Comparison of ENCODE assay signal across 8 mouse cellular contexts in the genomic region with DNA sequence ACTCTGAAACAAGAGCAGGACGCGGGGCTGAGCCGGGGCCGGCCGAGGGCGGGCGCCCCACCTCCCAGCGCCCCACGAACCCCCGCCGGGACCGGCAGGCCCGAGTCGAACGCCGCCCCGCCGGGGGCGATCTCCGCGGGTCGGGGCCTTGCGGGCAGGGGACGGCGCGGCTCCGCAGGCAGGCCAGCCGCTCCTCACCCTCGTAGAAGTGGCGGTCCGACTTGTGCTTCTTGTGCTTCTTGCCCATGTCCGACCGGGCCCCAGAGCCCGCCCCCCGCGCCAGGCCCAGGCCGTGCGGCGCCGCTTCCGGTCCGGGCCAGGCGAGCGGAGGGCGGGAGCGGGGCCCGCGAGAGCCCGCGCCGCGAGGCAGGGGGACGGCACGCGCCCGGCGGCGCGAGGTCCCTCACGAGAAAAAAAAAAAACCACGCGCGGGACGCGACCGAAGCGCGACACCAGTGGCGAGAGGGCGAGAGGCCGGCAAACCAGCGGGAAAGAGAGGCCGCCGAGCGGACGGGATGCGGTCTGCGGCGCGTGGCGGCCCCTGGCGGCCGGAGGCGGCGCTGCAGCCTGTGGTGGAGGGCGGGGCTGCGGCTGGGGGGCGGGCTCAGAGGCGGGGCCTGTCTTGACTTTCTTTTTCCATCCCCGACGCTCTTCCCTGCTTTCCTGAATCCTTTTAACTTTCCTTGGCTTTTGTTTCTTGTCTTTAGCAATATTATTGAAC. TPM values are rescaled to one million over a fixed set of nuclear protein-coding genes. Genes with fewer than 3 reads are reported as not detected.
DNase-seq lines count a peak whose midpoint lies in the region; ATAC-seq and TF ChIP-seq lines count a peak whose summit lies in the region.

A gene (minus strand): TSS at position 487 of the 721 bp plus-strand sequence.

- peak; percentile 51; the same call in 1 of the 2 replicates for TF ChIP-seq POLR2A in testis, adult 2 months (IDR thresholded peaks at IDR 0.05; ENCODE audit: control insufficient read depth, low read depth, low read length)

- DNase-seq in ES-CJ7 (ENCODE audit: low read depth, low spot score) = peak; percentile 65
- peak; percentile 80 for DNase-seq in cerebellum, adult 11 months
- peak; percentile 91 to 96 for DNase-seq in heart, postnatal 14 days
- DNase-seq in layer of hippocampus, adult 11-12 months (ENCODE audit: low spot score) = peak; percentile 80
- DNase-seq in lung, adult 18-20 months = peak; percentile 76 to 79

- peak within 1 kb of the TSS; percentile 91 for H3K4me3 ChIP-seq in forebrain, embryonic 15.5 days
- peak within 1 kb of the TSS; percentile 80 for H3K4me3 ChIP-seq in neural tube, embryonic 14.5 days (ENCODE audit: low read depth, low read length)
- peak within 1 kb of the TSS; percentile 98 for H3K4me3 ChIP-seq in testis, adult 2 months (ENCODE audit: control insufficient read depth, low read depth, low read length)

- peak within 1 kb of the TSS; percentile 76 for H3K27ac ChIP-seq in forebrain, embryonic 15.5 days (replicated peaks)
- H3K27ac ChIP-seq in neural tube, embryonic 14.5 days (ENCODE audit: low read depth, low read length) = peak within 1 kb of the TSS; percentile 82
- peak within 1 kb of the TSS; percentile 95 for H3K27ac ChIP-seq in testis, adult 2 months (ENCODE audit: control insufficient read depth, insufficient read depth, low read depth, low read length)

- peaks cover 24% of the 10 kb centered on the region for H3K36me3 ChIP-seq in forebrain, embryonic 15.5 days
- H3K36me3 ChIP-seq in neural tube, embryonic 14.5 days (ENCODE audit: control insufficient read depth, insufficient read depth, low read length) = peaks cover 7% of the 10 kb centered on the region; the same call in 1 of the 2 replicates
- peaks cover 1% of the 10 kb centered on the region; the same call in 1 of the 2 replicates for H3K36me3 ChIP-seq in testis, adult 2 months (ENCODE audit: control insufficient read depth, insufficient read depth, low read length)

- peak within 1 kb of the TSS; percentile 93 for H3K9ac ChIP-seq in forebrain, embryonic 15.5 days (replicated peaks)
- peak within 1 kb of the TSS; percentile 91 for H3K9ac ChIP-seq in neural tube, embryonic 14.5 days (replicated peaks; ENCODE audit: low read depth, low read length)

- H3K9me3 ChIP-seq in forebrain, embryonic 15.5 days = no peaks in the 10 kb centered on the region
- no peaks in the 10 kb centered on the region for H3K9me3 ChIP-seq in neural tube, embryonic 14.5 days (ENCODE audit: control insufficient read depth, low read length)

- peak within 1 kb of the TSS; percentile 84 for H3K4me2 ChIP-seq in forebrain, embryonic 15.5 days (replicated peaks)
- peak within 1 kb of the TSS; percentile 87 for H3K4me2 ChIP-seq in neural tube, embryonic 14.5 days (ENCODE audit: low read depth, low read length)

- intact Hi-C loops in heart, postnatal 14 days (cut with DNase I) = loop anchor here (5.0 to 10.0 kb wide), 4 partner anchors 90 to 393 kb away; a partner anchor contains a TSS

- H3K27me3 ChIP-seq in forebrain, embryonic 15.5 days = no peaks in the 10 kb centered on the region
- H3K27me3 ChIP-seq in neural tube, embryonic 14.5 days (ENCODE audit: control insufficient read depth, insufficient read depth, low read length) = no peaks in the 10 kb centered on the region
- H3K27me3 ChIP-seq in testis, adult 2 months (ENCODE audit: control insufficient read depth, insufficient read depth, low read length) = no peaks in the 10 kb centered on the region

- under 1% methylated on average over 78 of the region's 91 CpGs for WGBS in forebrain, embryonic 15.5 days
- 0% methylated on average over 67 of the region's 91 CpGs for WGBS in neural tube, embryonic 14.5 days

- ATAC-seq in forebrain, embryonic 15.5 days (replicated peaks) = peak; percentile 90
- peak; percentile 92 for ATAC-seq in neural tube, embryonic 14.5 days (ENCODE audit: low read depth)

- TF ChIP-seq CTCF in testis, adult 2 months (IDR thresholded peaks at IDR 0.05; ENCODE audit: control insufficient read depth, insufficient read depth, insufficient replicate concordance, low read depth, low read length) = peak; percentile 88

- H3K4me1 ChIP-seq in forebrain, embryonic 15.5 days = peaks cover 26% of the 10 kb centered on the region
- peaks cover 12% of the 10 kb centered on the region for H3K4me1 ChIP-seq in neural tube, embryonic 14.5 days (ENCODE audit: control insufficient read depth, insufficient read depth, low read length)
- H3K4me1 ChIP-seq in testis, adult 2 months (ENCODE audit: control insufficient read depth, insufficient read depth, low read length) = peaks cover 8% of the 10 kb centered on the region

RNA-seq across cellular contexts. Expression of the gene that starts here (rescaled TPM):
- polyA plus RNA-seq in forebrain, embryonic 15.5 days (2015; fragmentation: Nextera tagmentation; extraction: Ambion mirVana) = 65.4 and 68.7 TPM in 2 replicates
- total RNA-seq in heart, postnatal 14 days (2021) = 10 to 100 TPM; 70.1 to 70.2 TPM
- polyA plus RNA-seq in neural tube, embryonic 14.5 days (2014; fragmentation: Nextera tagmentation; extraction: Ambion mirVana) = 66.1 and 68.8 TPM in 2 replicates
- 27.2 and 30.7 TPM in 2 replicates for polyA plus RNA-seq in testis, adult 2 months (2012; rRNA removed)

Comparison
In these comparisons a context has a peak if more than half of its experiments do, and no peak if none do; other contexts are left out.
1. Peak in every context shown above with its lines: DNase-seq, ATAC-seq, H3K4me3 ChIP-seq and H3K27ac ChIP-seq.